Mouse (Mus musculus) lung, adult 10 weeks (tissue): Measurements from ENCODE around the gene Olfr231. TPM values are rescaled to one million over a fixed set of nuclear protein-coding genes. Genes with fewer than 3 reads are reported as not detected.

ENCODE experiments used
- polyA plus RNA-seq: library from polyadenylated mRNA; stranded (reverse); fragments of 350-450 nt; fragmentation: Illumina TruSeq; extraction: RNeasy Lipid Tissue Mini Kit (QIAGEN cat#74804); gene quantifications from one replicate; pipeline ENCODE4 v1.2.3, GENCODE M21; 2014; ENCODE audit warnings: low read depth, low replicate concordance; ENCODE audit not compliant: insufficient read depth

The Olfr231 gene
- polyA plus RNA-seq: not detected

DNA sequence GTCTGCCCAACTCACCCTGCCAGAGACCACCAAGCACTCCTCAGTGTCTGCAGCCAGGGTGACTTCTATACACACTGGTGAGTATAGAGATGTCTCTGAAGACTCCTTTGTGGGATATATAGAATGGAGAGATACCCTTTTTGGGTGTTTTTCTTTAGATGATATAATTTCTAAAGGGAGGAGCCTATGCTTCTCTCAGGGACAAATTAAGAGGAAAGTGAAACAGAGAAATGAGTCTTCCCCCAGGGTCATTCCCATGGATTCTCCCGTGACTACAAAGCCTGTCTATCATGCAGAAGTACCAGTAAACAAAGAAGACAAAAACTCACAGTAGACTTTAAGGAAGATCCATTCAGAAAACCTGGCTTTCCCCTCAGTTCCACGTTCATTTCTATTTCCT lies at the start of gene Olfr231:
Gene Olfr231 (minus strand): TSS at position 101 of the 400 bp plus-strand sequence.

GRCm38 (mm10) chr1:174155333-174155732 lies 34.4 kb upstream of the Olfr231 start, which contains the start of gene Olfr420:
Gene Olfr420, plus strand, starts transcription at chr1:174155633.

GRCm38 (mm10) chr1:174131217-174131616 lies 10.3 kb upstream of the Olfr231 start, which contains the start of gene Olfr424:
Gene Olfr424, plus strand, starts transcription at chr1:174131517.

DNA sequence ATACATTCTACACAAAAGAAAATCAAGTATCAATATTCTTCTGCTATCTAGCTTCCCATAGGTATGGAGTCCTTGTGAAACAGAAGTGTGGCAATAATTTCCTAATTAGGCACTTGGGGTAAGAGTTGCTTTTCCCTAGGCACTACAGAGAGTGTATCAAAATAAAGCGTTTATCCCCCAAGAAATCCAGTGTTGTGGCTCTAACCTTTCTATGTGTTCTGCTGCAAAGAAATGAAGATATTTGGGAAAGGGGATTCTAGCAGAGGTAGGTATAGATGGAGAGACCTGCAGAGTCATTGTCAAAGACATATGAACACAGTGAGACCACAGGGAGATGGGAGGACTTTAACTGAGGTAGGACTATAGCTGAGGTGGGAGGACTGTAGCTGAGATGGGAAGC lies 24.4 kb downstream of the Olfr231 start, which contains the start of gene Olfr427:
Gene Olfr427 (plus strand): TSS at position 301 of the 400 bp plus-strand sequence.

GRCm38 (mm10) chr1:174084031-174084430 lies 36.9 kb downstream of the Olfr231 start, which contains the start of gene Olfr429:
Gene Olfr429, plus strand, starts transcription at chr1:174084331.

GRCm38 (mm10) chr1:174066305-174066704 lies 54.7 kb downstream of the Olfr231 start, which contains the start of gene Olfr430:
Gene Olfr430, plus strand, starts transcription at chr1:174066605.

Other genes with a start within 250 kb of the Olfr231 start
- gene Ifi211, start 208.1 kb downstream of the Olfr231 start, polyA plus RNA-seq: 5.9 TPM
- gene Mndal, start 178.7 kb downstream of the Olfr231 start, polyA plus RNA-seq: 28.8 TPM
- 13.6 TPM for gene Ifi203, start 178.5 kb downstream of the Olfr231 start, polyA plus RNA-seq
- not detected for gene Ifi202b, start 138.4 kb downstream of the Olfr231 start, polyA plus RNA-seq
- 6.5 TPM for gene Ifi205, start 89.4 kb downstream of the Olfr231 start, polyA plus RNA-seq
- gene Olfr433, start 80.5 kb downstream of the Olfr231 start, polyA plus RNA-seq: not detected
- not detected for gene Olfr432, start 72.0 kb downstream of the Olfr231 start, polyA plus RNA-seq
- not detected for gene Olfr430, start 54.6 kb downstream of the Olfr231 start, polyA plus RNA-seq
- gene Olfr429, start 36.8 kb downstream of the Olfr231 start, polyA plus RNA-seq: not detected
- gene Olfr427, start 24.3 kb downstream of the Olfr231 start, polyA plus RNA-seq: not detected
- not detected for gene Olfr424, start 10.4 kb upstream of the Olfr231 start, polyA plus RNA-seq
- not detected for gene Olfr420, start 34.5 kb upstream of the Olfr231 start, polyA plus RNA-seq
- gene Spta1, start 51.6 kb upstream of the Olfr231 start, polyA plus RNA-seq: 0.08 TPM
- not detected for gene Olfr419, start 130.9 kb upstream of the Olfr231 start, polyA plus RNA-seq
- not detected for gene Mptx1, start 209.4 kb upstream of the Olfr231 start, polyA plus RNA-seq
- not detected for gene Olfr417, start 244.0 kb upstream of the Olfr231 start, polyA plus RNA-seq